Mouse (Mus musculus): ENCODE measurements at regions not wholly inside any gene's neighbourhood (a gene's known extent, or its start where the extent isn't known, plus 50 kb on each side); places are given as distances from the start of the nearest gene placed in this dataset.

- no peak for DNase-seq (ENCODE audit: extremely low read depth)
- Histone ChIP-seq H3K9ac (ENCODE audit: insufficient read depth, low read depth) (no peak overlapping the region), H3K4me3 (replicated peaks in 1 of 3; ENCODE audit: low read depth in 2 of 3, low read length in 2 of 3, poor library complexity in 1 of 3) (no peak overlapping the region), H3K27ac (ENCODE audit: insufficient read depth, low read depth) (no peak overlapping the region), H3K36me3 (replicated peaks in 1 of 2; ENCODE audit: control insufficient read depth in 1 of 2, insufficient read depth in 1 of 2, low read length in 1 of 2) (no peaks in the 10 kb centered on the region), H3K9me3 (replicated peaks; ENCODE audit: low read length) (no peaks in the 10 kb centered on the region), H3K79me2 (replicated peaks; ENCODE audit: control insufficient read depth, extremely low read depth, insufficient read depth, poor library complexity, severe bottlenecking) (no peaks in the 10 kb centered on the region), H3K4me2 (ENCODE audit: insufficient read depth, low read depth, poor library complexity, severe bottlenecking) (no peak overlapping the region), H3K27me3 (replicated peaks) (no peaks in the 10 kb centered on the region), H3K4me1 (ENCODE audit: control insufficient read depth in 1 of 2, insufficient read depth in 2 of 2) (no peaks in the 10 kb centered on the region)
- dilution Hi-C loops (cut with MboI; ENCODE audit: extremely low pct_ligation_motif_present, extremely low pct_unique_long_range_greater_than_20kb, low sequenced_read_pairs) = no loop called here
- TF ChIP-seq MAZ (IDR thresholded peaks at IDR 0.05; ENCODE audit: low read depth, low read length) = no peak
- TF ChIP-seq BHLHE40 (IDR thresholded peaks at IDR 0.05; ENCODE audit: low read depth, low read length) = no peak
- no peak for TF ChIP-seq MYC (IDR thresholded peaks at IDR 0.05; ENCODE audit: low read depth, low read length)
- no peak for TF ChIP-seq ELF1 (IDR thresholded peaks at IDR 0.05; ENCODE audit: low read depth, low read length)
- no peak for TF ChIP-seq USF1 (IDR thresholded peaks at IDR 0.05; ENCODE audit: low read depth, low read length)
- TF ChIP-seq E2F4 (IDR thresholded peaks at IDR 0.05; ENCODE audit: insufficient replicate concordance, low read depth, low read length) = no peak
- TF ChIP-seq IRF4 (IDR thresholded peaks at IDR 0.05; ENCODE audit: low read depth, low read length) = no peak
- TF ChIP-seq MAFK (IDR thresholded peaks at IDR 0.05; ENCODE audit: insufficient replicate concordance, low read length) = no peak
- TF ChIP-seq USF2 (conservative IDR thresholded peaks at IDR 0.05; ENCODE audit: low read depth, low read length) = no peak
- no peak for TF ChIP-seq TBP (conservative IDR thresholded peaks at IDR 0.05; ENCODE audit: low read depth, low read length)
- TF ChIP-seq RCOR1 (conservative IDR thresholded peaks at IDR 0.05; ENCODE audit: low read depth, low read length) = no peak
- TF ChIP-seq MXI1 (IDR thresholded peaks at IDR 0.05; ENCODE audit: low read depth, low read length) = no peak
- no peak for TF ChIP-seq CHD1 (IDR thresholded peaks at IDR 0.05; ENCODE audit: low read depth, low read length)
- TF ChIP-seq POLR2AphosphoS2 (IDR thresholded peaks at IDR 0.05; ENCODE audit: low read depth, low read length) = no peak
- in situ Hi-C loops (cut with MboI; ENCODE audit: low pct_ligation_motif_present, low pct_unique_long_range_greater_than_20kb, low sequenced_read_pairs) = no loop called here
Observed at GRCm38 (mm10) chr13:110643198-110643896, 248.5 kb downstream of the Plk2 start.

- Histone ChIP-seq H3K4me1 (ENCODE audit: control insufficient read depth in 1 of 2, insufficient read depth in 2 of 2) (no peaks in the 10 kb centered on the region), H3K27ac (ENCODE audit: insufficient read depth, low read depth) (no peak overlapping the region), H3K27me3 (replicated peaks) (no peaks in the 10 kb centered on the region), H3K9ac (ENCODE audit: insufficient read depth, low read depth) (no peak overlapping the region), H3K9me3 (replicated peaks; ENCODE audit: low read length) (no peaks in the 10 kb centered on the region), H3K4me2 (ENCODE audit: insufficient read depth, low read depth, poor library complexity, severe bottlenecking) (no peak overlapping the region), H3K4me3 (replicated peaks in 1 of 3; ENCODE audit: low read depth in 2 of 3, low read length in 2 of 3, poor library complexity in 1 of 3) (no peak overlapping the region), H3K79me2 (replicated peaks; ENCODE audit: control insufficient read depth, extremely low read depth, insufficient read depth, poor library complexity, severe bottlenecking) (no peaks in the 10 kb centered on the region), H3K36me3 (replicated peaks in 1 of 2; ENCODE audit: control insufficient read depth in 1 of 2, insufficient read depth in 1 of 2, low read length in 1 of 2) (no peaks in the 10 kb centered on the region)
- dilution Hi-C loops (cut with MboI; ENCODE audit: extremely low pct_ligation_motif_present, extremely low pct_unique_long_range_greater_than_20kb, low sequenced_read_pairs) (no loop called here), in situ Hi-C loops (cut with MboI; ENCODE audit: low pct_ligation_motif_present, low pct_unique_long_range_greater_than_20kb, low sequenced_read_pairs) (no loop called here)
- DNase-seq (ENCODE audit: extremely low read depth) = no peak
- TF ChIP-seq MAZ (IDR thresholded peaks at IDR 0.05; ENCODE audit: low read depth, low read length) (no peak), MAFK (IDR thresholded peaks at IDR 0.05; ENCODE audit: insufficient replicate concordance, low read length) (no peak), IRF4 (IDR thresholded peaks at IDR 0.05; ENCODE audit: low read depth, low read length) (no peak), PAX5 (IDR thresholded peaks at IDR 0.05; ENCODE audit: low read length) (no peak), RAD21 (IDR thresholded peaks at IDR 0.05; ENCODE audit: low read depth, low read length) (no peak), ETS1 (conservative IDR thresholded peaks at IDR 0.05; ENCODE audit: low read depth, low read length) (no peak), E2F4 (IDR thresholded peaks at IDR 0.05; ENCODE audit: insufficient replicate concordance, low read depth, low read length) (no peak), CTCF (conservative IDR thresholded peaks at IDR 0.05 in 1 of 2, IDR thresholded peaks at IDR 0.05 in 1 of 2; ENCODE audit: low read depth in 2 of 2, low read length in 2 of 2) (no peak), UBTF (IDR thresholded peaks at IDR 0.05; ENCODE audit: low read depth, low read length) (no peak), MAX (IDR thresholded peaks at IDR 0.05; ENCODE audit: low read length) (no peak), USF2 (conservative IDR thresholded peaks at IDR 0.05; ENCODE audit: low read depth, low read length) (no peak), SMC3 (IDR thresholded peaks at IDR 0.05; ENCODE audit: low read depth, low read length) (no peak), ZC3H11A (IDR thresholded peaks at IDR 0.05; ENCODE audit: low read depth, low read length) (no peak), JUN (IDR thresholded peaks at IDR 0.05; ENCODE audit: insufficient read depth, low read depth, low read length) (no peak), KAT2A (IDR thresholded peaks at IDR 0.05; ENCODE audit: insufficient replicate concordance, low read length) (no peak), MXI1 (IDR thresholded peaks at IDR 0.05; ENCODE audit: low read depth, low read length) (no peak), GABPA (IDR thresholded peaks at IDR 0.05; ENCODE audit: insufficient replicate concordance, low read depth, low read length) (no peak), JUND (conservative IDR thresholded peaks at IDR 0.05; ENCODE audit: low read depth, low read length) (no peak)
Observed at GRCm38 (mm10) chr13:110643897-110644213, 249.0 kb downstream of the Plk2 start.

Measured in CH12.LX (cell line).